Mouse (Mus musculus) embryonic facial prominence, embryonic 11.5 days (tissue): ENCODE measurements at regions not wholly inside any gene's neighbourhood (a gene's known extent, or its start where the extent isn't known, plus 50 kb on each side); places are given as distances from the start of the nearest gene placed in this dataset.
A peak's percentile ranks its signal among the peaks of the same experiment; 100 is the strongest.

Experiments
- ATAC-seq: fragments of 200-750 bp; cut with Nextera tagmentation; replicated peaks from 2 replicates; pipeline ENCODE4 v1.8.0; 2017; ENCODE audit warnings: low read depth; ENCODE audit not compliant: insufficient number of reproducible peaks, low FRiP score, low TSS enrichment
- DNase-seq: peaks from one replicate; pipeline ENCODE4 v3.0.0-alpha.2; 2015; ENCODE audit warnings: low spot score
- H3K27ac ChIP-seq: fragments of 300-500 bp; sonication (generic); replicated peaks from 2 replicates; pipeline ENCODE4 v1.5.1; 2014; ENCODE audit warnings: mild to moderate bottlenecking, low read depth, low read length, control low read depth
- H3K27me3 ChIP-seq: fragments of 300-500 bp; sonication (generic); 2 replicates; pipeline ENCODE4 v1.6.1; 2014; ENCODE audit warnings: mild to moderate bottlenecking, low read length, moderate library complexity, mixed read lengths; ENCODE audit not compliant: control insufficient read depth, insufficient read depth
- H3K36me3 ChIP-seq: fragments of 300-500 bp; sonication (generic); replicated peaks from 2 replicates; pipeline ENCODE4 v1.6.1; 2014; ENCODE audit warnings: low read depth, mild to moderate bottlenecking, low read length, moderate library complexity, mixed read lengths; ENCODE audit not compliant: control insufficient read depth, insufficient read depth
- H3K4me1 ChIP-seq: fragments of 300-500 bp; sonication (generic); 2 replicates; pipeline ENCODE4 v1.6.1; 2014; ENCODE audit warnings: low read length, mixed read lengths; ENCODE audit not compliant: control insufficient read depth, insufficient read depth
- H3K4me2 ChIP-seq: fragments of 300-500 bp; sonication (generic); 2 replicates; pipeline ENCODE4 v1.6.1; 2014; ENCODE audit warnings: low read depth, mild to moderate bottlenecking, control low read depth, low read length, moderate library complexity
- H3K4me3 ChIP-seq: fragments of 300-500 bp; sonication (generic); 2 replicates; pipeline ENCODE4 v1.5.1; 2014; ENCODE audit warnings: low read depth, low read length, control low read depth
- H3K9ac ChIP-seq: fragments of 300-500 bp; sonication (generic); replicated peaks from 2 replicates; pipeline ENCODE4 v1.6.1; 2014; ENCODE audit warnings: mild to moderate bottlenecking, control low read depth, low read length
- H3K9me3 ChIP-seq: fragments of 300-500 bp; sonication (generic); replicated peaks from 2 replicates; pipeline ENCODE4 v1.6.1; 2016; ENCODE audit warnings: mild to moderate bottlenecking, low read length, inconsistent platforms, mixed read lengths; ENCODE audit not compliant: control insufficient read depth
- WGBS: fragments of 180-500 bp; shearing (Covaris S2); extraction: QIAGEN DNeasy Blood & Tissue Kit; methylation state at CpG from one replicate; pipeline ENCODE4 v1.1.7; 2014; 5-methylcytosine and 5-hydroxymethylcytosine counted together

DNA sequence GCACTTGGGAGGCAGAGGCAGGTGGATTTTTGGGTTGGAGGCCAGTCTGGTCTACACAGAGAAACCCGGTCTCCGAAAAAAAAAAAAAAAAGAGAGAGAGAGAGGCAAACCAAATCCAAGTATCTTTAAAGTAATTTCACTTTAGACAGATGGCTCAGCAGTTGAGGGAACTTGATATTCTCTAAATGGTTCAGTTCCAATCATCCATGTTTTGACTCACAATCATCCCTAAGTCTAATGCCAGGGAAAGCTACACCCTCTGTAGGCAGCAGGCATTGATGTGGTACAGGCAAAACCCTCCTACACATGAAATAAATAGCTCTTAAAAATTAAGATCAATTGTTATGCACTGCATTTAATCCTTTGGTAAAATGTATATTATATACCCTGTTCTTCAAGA is 248.8 kb upstream of the Gm5152 start:
- DNase-seq: no peak

DNA sequence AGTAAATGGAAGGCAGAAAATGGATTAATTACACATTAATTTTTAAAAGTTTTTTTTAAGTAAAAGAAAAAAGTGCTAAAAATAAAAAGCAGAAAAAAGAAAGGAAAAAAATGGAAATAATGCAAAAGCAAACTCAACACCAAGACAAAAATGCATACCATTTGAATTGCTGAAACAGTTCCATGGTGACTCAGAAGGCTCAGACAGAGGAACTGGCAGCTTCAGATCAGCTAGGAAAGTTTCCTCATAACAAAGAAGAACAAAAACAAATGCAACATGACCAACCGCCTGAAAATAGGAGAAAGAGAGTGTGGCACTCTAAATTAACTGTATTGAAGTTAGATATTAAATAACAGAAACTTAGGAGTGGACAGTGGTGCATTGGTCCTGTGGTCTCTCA is 231.7 kb upstream of the Gm5152 start:
- Histone ChIP-seq H3K4me2 (no peak overlapping the region), H3K4me1 (no peaks in the 10 kb centered on the region), H3K4me3 (no peak overlapping the region), H3K27me3 (no peaks in the 10 kb centered on the region), H3K36me3 (no peaks in the 10 kb centered on the region), H3K9ac (no peak overlapping the region), H3K27ac (no peak overlapping the region), H3K9me3 (no peaks in the 10 kb centered on the region)
- ATAC-seq (no peak), DNase-seq (no peak)
- WGBS: 70% methylated on average over 1 of the region's 1 CpGs

More for the DNA sequence above, 248.8 kb upstream of the Gm5152 start:
- no peak overlapping the region for H3K4me2 ChIP-seq
- no peak overlapping the region for H3K4me3 ChIP-seq
- no peaks in the 10 kb centered on the region for H3K4me1 ChIP-seq
- 96% methylated on average over 2 of the region's 2 CpGs for WGBS
- no peak overlapping the region for H3K27ac ChIP-seq
- H3K27me3 ChIP-seq: no peaks in the 10 kb centered on the region
- ATAC-seq: no peak
- H3K9me3 ChIP-seq: no peaks in the 10 kb centered on the region
- no peaks in the 10 kb centered on the region for H3K36me3 ChIP-seq
- H3K9ac ChIP-seq: no peak overlapping the region

DNA sequence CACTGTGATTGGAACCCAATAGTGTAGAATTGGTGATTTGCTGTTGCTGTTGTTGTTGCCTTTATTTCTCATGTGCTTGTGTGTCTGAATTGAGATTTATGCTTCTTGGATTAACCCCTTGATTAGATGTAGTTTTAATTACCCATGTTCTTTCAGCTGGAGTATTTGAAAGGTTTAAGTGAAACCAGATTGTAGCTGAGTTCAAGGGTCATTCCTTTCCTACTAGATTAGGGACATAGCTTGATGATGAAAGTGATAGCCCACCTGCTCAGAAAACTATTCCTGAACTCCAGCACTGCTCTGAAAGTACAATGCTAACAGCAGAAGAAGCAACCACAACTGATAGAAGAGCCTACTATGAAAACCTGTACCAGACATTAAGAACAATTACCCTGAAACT is 231.1 kb upstream of the Gm5152 start:
- ATAC-seq (no peak), DNase-seq (peak; percentile 50)
- H3K9ac ChIP-seq: no peak overlapping the region
- no peaks in the 10 kb centered on the region for H3K36me3 ChIP-seq
- no peak overlapping the region for H3K27ac ChIP-seq
- H3K27me3 ChIP-seq: no peaks in the 10 kb centered on the region
- no peaks in the 10 kb centered on the region for H3K9me3 ChIP-seq
- H3K4me3 ChIP-seq: no peak overlapping the region
- no peaks in the 10 kb centered on the region for H3K4me1 ChIP-seq
- H3K4me2 ChIP-seq: no peak overlapping the region

DNA sequence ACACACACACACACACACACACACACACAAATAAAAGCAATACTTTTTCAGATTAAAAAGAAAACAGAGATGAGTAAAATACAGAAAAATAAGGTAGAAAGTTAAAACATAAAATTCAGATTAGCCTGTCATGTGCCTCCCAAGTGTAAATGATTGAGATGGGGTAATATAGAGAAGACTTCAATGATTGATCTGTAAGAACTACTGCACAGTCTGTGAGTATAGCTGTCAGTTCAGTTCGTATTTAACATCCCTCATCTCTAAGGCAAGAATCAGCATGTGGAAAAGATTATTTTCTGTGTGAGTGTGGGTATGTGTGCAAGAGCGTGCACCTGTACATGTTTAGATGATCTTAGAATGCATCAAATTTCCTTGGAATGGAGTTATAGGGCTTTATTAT is 200.3 kb upstream of the Gm5152 start:
- Histone ChIP-seq H3K27ac (no peak overlapping the region), H3K36me3 (no peaks in the 10 kb centered on the region), H3K4me2 (no peak overlapping the region), H3K4me3 (no peak overlapping the region), H3K4me1 (no peaks in the 10 kb centered on the region), H3K27me3 (no peaks in the 10 kb centered on the region), H3K9ac (no peak overlapping the region), H3K9me3 (no peaks in the 10 kb centered on the region)
- 73% methylated on average over 2 of the region's 2 CpGs for WGBS
- no peak for ATAC-seq
- peak; percentile 8 for DNase-seq

DNA sequence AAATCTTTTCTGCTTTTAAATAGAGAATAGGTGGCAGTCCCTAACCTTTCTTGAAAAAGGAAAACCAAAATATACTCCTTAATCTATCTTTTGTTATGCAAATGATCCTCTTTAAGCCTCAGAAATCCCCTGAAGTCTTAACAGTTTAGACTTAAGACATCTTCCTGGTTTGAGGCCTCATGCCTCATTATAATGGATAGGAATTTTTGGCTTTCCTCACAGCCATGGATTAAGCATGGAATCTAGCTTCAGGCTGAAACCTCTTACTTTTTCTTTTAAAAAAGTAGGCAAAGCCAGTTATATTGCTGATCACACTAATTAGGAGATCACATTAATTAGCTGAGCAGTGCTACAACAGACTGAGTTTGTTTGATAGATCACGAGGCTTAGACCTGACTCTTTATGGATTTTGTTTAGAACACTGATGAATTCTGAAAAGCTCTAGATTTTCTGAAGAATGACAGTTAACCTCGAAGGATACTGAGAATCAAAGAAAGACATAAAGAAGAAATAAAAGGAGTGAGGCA is 171.4 kb upstream of the Gm5152 start:
- Histone ChIP-seq H3K36me3 (no peaks in the 10 kb centered on the region), H3K4me3 (no peak overlapping the region), H3K27me3 (no peaks in the 10 kb centered on the region), H3K9me3 (no peaks in the 10 kb centered on the region), H3K4me1 (no peaks in the 10 kb centered on the region), H3K4me2 (no peak overlapping the region), H3K27ac (no peak overlapping the region), H3K9ac (no peak overlapping the region)
- no peak for DNase-seq
- no peak for ATAC-seq
- WGBS: 46% methylated on average over 2 of the region's 2 CpGs

DNA sequence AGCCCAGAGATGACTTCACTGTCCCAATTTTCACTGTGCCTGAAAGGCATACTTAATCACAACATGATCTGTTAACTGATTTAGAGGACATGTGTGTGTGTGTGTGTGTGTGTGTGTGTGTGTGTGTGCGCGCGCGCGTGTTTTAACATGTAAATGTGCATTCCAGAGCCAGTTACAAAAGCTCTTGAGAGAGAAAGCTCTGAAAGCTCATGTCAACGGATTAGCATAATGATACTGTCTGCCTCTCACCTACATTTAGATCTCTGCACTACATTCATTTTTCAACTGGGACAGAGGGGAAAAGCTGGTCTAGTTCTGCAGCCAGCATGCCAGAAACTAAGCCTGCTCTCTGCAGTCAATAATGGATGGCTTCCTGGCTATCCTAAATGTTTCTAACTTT is 170.6 kb upstream of the Gm5152 start:
- no peak overlapping the region for H3K27ac ChIP-seq
- no peak for DNase-seq
- H3K4me1 ChIP-seq: no peaks in the 10 kb centered on the region

DNA sequence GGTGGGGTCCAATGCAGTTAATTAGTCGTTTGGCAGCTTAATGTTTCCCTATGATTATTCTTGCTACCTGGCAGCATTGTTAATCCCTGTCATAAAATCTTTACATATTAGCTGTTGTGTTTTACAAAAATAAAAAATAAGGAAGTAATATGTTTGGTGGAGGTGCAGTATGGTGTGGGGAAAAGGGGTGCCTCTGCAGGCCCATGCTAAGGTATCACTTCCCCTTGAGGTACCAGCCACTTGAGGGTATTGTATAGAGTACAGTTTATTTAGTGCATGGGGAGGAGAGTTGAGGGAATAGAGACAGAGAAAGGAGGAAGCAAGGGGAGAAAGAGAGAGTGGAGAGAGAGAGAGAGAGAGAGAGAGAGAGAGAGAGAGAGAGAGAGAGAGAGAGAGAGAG is 167.7 kb upstream of the Gm5152 start:
- Histone ChIP-seq H3K27me3 (no peaks in the 10 kb centered on the region), H3K27ac (no peak overlapping the region), H3K4me2 (no peak overlapping the region), H3K9ac (no peak overlapping the region), H3K4me3 (no peak overlapping the region), H3K36me3 (no peaks in the 10 kb centered on the region), H3K4me1 (no peaks in the 10 kb centered on the region), H3K9me3 (no peaks in the 10 kb centered on the region)
- WGBS: 46% methylated on average over 1 of the region's 1 CpGs
- no peak for DNase-seq
- no peak for ATAC-seq

More for the DNA sequence above, 170.6 kb upstream of the Gm5152 start:
- Histone ChIP-seq H3K27me3 (no peaks in the 10 kb centered on the region), H3K9me3 (no peaks in the 10 kb centered on the region), H3K4me3 (no peak overlapping the region), H3K36me3 (no peaks in the 10 kb centered on the region), H3K4me2 (no peak overlapping the region), H3K9ac (no peak overlapping the region)
- ATAC-seq: no peak
- WGBS: 77% methylated on average over 6 of the region's 6 CpGs

DNA sequence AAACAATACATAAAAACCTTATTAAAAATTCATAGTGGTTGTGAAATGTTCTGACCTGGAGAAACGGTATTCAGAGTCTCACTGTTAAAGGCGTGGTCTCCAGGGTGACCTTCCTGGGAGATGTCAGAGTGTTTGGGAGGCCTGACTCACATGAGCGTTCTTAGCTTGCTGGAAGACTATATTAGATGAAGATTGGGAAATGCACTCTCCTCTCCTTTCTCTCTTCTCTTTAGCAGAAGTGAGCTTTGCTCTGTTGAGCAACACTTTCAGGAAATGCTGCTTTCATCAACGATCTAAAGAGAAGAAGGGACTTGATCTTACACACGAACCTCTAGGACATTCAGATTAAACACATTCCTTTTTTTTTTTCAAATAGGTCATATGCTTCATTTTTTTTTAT is 147.2 kb upstream of the Gm5152 start:
- ATAC-seq: no peak
- Histone ChIP-seq H3K27me3 (no peaks in the 10 kb centered on the region), H3K27ac (no peak overlapping the region), H3K4me2 (no peak overlapping the region), H3K36me3 (no peaks in the 10 kb centered on the region), H3K9me3 (no peaks in the 10 kb centered on the region), H3K4me3 (no peak overlapping the region), H3K9ac (no peak overlapping the region), H3K4me1 (no peaks in the 10 kb centered on the region)
- WGBS: 81% methylated on average over 5 of the region's 5 CpGs
- DNase-seq: no peak
